ENCODE assay signal across 16 mouse cellular contexts in genomic region chr1:183095454-183096088, GRCm38 (mm10).
A peak's percentile ranks its signal among the peaks of the same experiment; 100 is the strongest.
DNase-seq lines count a peak whose midpoint lies in the region; ATAC-seq and TF ChIP-seq lines count a peak whose summit lies in the region.
"Had no signal": no experiment of that assay in that cellular context is flagged by ENCODE, and none has a peak within 500 bp of the region (broad histone marks: within the 10 kb centered on the region; RNA-seq: fewer than 3 reads in every experiment).

No protein-coding gene starts in this region.

- H3K9me3 ChIP-seq in ES-Bruce4 (replicated peaks; ENCODE audit: control insufficient read depth, insufficient read depth, low read length, poor library complexity, severe bottlenecking): no peaks in the 10 kb centered on the region
- no peaks in the 10 kb centered on the region for H3K9me3 ChIP-seq in forebrain, embryonic 13.5 days (replicated peaks)
- H3K9me3 ChIP-seq in limb, embryonic 12.5 days: no peaks in the 10 kb centered on the region
- no peaks in the 10 kb centered on the region for H3K9me3 ChIP-seq in liver, embryonic 11.5 days (ENCODE audit: control insufficient read depth, low read length)
- H3K9me3 ChIP-seq: G1E; liver, embryonic 12.5 days; lung, embryonic 15.5 days had no signal

- no peak overlapping the region for H3K27ac ChIP-seq in ES-Bruce4 (ENCODE audit: insufficient read depth, low read length)
- H3K27ac ChIP-seq in forebrain, embryonic 13.5 days: no peak overlapping the region
- H3K27ac ChIP-seq in limb, embryonic 12.5 days: peak overlapping the region; percentile 59; the same call in 1 of the 2 replicates
- H3K27ac ChIP-seq in liver, embryonic 11.5 days (ENCODE audit: low read depth, low read length): no peak overlapping the region
- H3K27ac ChIP-seq: left cerebral cortex, adult 2 months; liver, embryonic 12.5 days; lung, embryonic 15.5 days; stomach, postnatal 0 days had no signal

- H3K27me3 ChIP-seq in ES-Bruce4 (ENCODE audit: control insufficient read depth, insufficient read depth, low read length, poor library complexity, severe bottlenecking): no peaks in the 10 kb centered on the region
- H3K27me3 ChIP-seq in forebrain, embryonic 13.5 days: no peaks in the 10 kb centered on the region
- no peaks in the 10 kb centered on the region for H3K27me3 ChIP-seq in limb, embryonic 12.5 days
- H3K27me3 ChIP-seq in liver, embryonic 11.5 days (replicated peaks; ENCODE audit: control insufficient read depth, insufficient read depth, low read length): no peaks in the 10 kb centered on the region
- H3K27me3 ChIP-seq: liver, embryonic 12.5 days; lung, embryonic 15.5 days had no signal

- intact Hi-C loops in heart, postnatal 36 days (cut with DNase I): no loop called here

- peak; percentile 48; the same call in 1 of the 2 replicates for TF ChIP-seq EP300 in ES-Bruce4 (IDR thresholded peaks at IDR 0.05; ENCODE audit: insufficient read depth, low read depth, low read length)

- no peak for TF ChIP-seq POLR2A in ES-Bruce4 (IDR thresholded peaks at IDR 0.05; ENCODE audit: insufficient read depth, low read length)

- no peaks in the 10 kb centered on the region for H3K36me3 ChIP-seq in ES-Bruce4 (ENCODE audit: control insufficient read depth, insufficient read depth, low read length, poor library complexity, severe bottlenecking)
- peaks cover 9% of the 10 kb centered on the region; the same call in 1 of the 2 replicates for H3K36me3 ChIP-seq in forebrain, embryonic 13.5 days (ENCODE audit: poor library complexity, severe bottlenecking)
- peaks cover 80% of the 10 kb centered on the region for H3K36me3 ChIP-seq in limb, embryonic 12.5 days
- no peaks in the 10 kb centered on the region; the same call in 1 of the 2 replicates for H3K36me3 ChIP-seq in liver, embryonic 11.5 days (ENCODE audit: control insufficient read depth, insufficient read depth, low read length)

- peak; percentile 59 for ATAC-seq in forebrain, embryonic 13.5 days
- no peak for ATAC-seq in limb, embryonic 12.5 days (ENCODE audit: insufficient number of reproducible peaks, insufficient read depth, low FRiP score, low TSS enrichment, low read depth)
- no peak for ATAC-seq in liver, embryonic 11.5 days (replicated peaks; ENCODE audit: low FRiP score)
- ATAC-seq: liver, embryonic 12.5 days had no signal

- no peak overlapping the region for H3K4me3 ChIP-seq in ES-Bruce4 (ENCODE audit: low read depth, low read length)
- no peak overlapping the region for H3K4me3 ChIP-seq in forebrain, embryonic 13.5 days
- no peak overlapping the region for H3K4me3 ChIP-seq in limb, embryonic 12.5 days (replicated peaks)
- no peak overlapping the region for H3K4me3 ChIP-seq in liver, embryonic 11.5 days (ENCODE audit: low read depth, low read length)
- H3K4me3 ChIP-seq: left cerebral cortex, adult 2 months; liver, embryonic 12.5 days; lung, embryonic 15.5 days had no signal

- no peaks in the 10 kb centered on the region for H3K4me1 ChIP-seq in ES-Bruce4 (ENCODE audit: control insufficient read depth, insufficient read depth, low read length)
- peaks cover 13% of the 10 kb centered on the region for H3K4me1 ChIP-seq in forebrain, embryonic 13.5 days
- H3K4me1 ChIP-seq in limb, embryonic 12.5 days (replicated peaks): peaks cover 32% of the 10 kb centered on the region
- no peaks in the 10 kb centered on the region for H3K4me1 ChIP-seq in liver, embryonic 11.5 days (replicated peaks; ENCODE audit: control insufficient read depth, insufficient read depth, low read length)
- H3K4me1 ChIP-seq: liver, embryonic 12.5 days; lung, embryonic 15.5 days had no signal

- no peak for TF ChIP-seq CTCF in ES-Bruce4 (IDR thresholded peaks at IDR 0.05; ENCODE audit: low read depth, low read length)

- H3K9ac ChIP-seq in ES-Bruce4 (ENCODE audit: low read depth, poor library complexity, severe bottlenecking): no peak overlapping the region
- H3K9ac ChIP-seq in forebrain, embryonic 13.5 days: no peak overlapping the region
- H3K9ac ChIP-seq in limb, embryonic 12.5 days (replicated peaks): no peak overlapping the region
- no peak overlapping the region for H3K9ac ChIP-seq in liver, embryonic 11.5 days (ENCODE audit: low read depth, low read length)
- H3K9ac ChIP-seq: liver, embryonic 12.5 days; lung, embryonic 15.5 days had no signal

- H3K4me2 ChIP-seq in forebrain, embryonic 13.5 days: no peak overlapping the region
- H3K4me2 ChIP-seq in limb, embryonic 12.5 days: no peak overlapping the region
- no peak overlapping the region for H3K4me2 ChIP-seq in liver, embryonic 11.5 days
- H3K4me2 ChIP-seq: liver, embryonic 12.5 days; lung, embryonic 15.5 days had no signal

- 39% methylated on average over 8 of the region's 8 CpGs for WGBS in forebrain, embryonic 13.5 days
- WGBS in limb, embryonic 12.5 days: 66% methylated on average over 8 of the region's 8 CpGs
- 85% methylated on average over 8 of the region's 8 CpGs for WGBS in liver, embryonic 11.5 days

- peak; percentile 87 for DNase-seq in heart, adult 11 months
- DNase-seq in heart, postnatal 36 days: no peak
- DNase-seq in liver, embryonic 11.5 days (ENCODE audit: low spot score): no peak
- no peak for DNase-seq in cerebellum, adult 9-10 months
- DNase-seq in thymus, postnatal 0 days (ENCODE audit: low spot score): no peak
- DNase-seq: adrenal gland, postnatal 10 days; cerebellum, adult 8-10 months; right cerebral cortex, postnatal 14 days had no signal
